Mouse (Mus musculus) small intestine, adult 2 months (tissue): ENCODE results near the gene Sorcs1. TPM values are rescaled to one million over a fixed set of nuclear protein-coding genes. Genes with fewer than 3 reads are reported as not detected.

ENCODE experiments used
- H3K27ac ChIP-seq: fragments of 200-500 bp; 2 replicates; pipeline ENCODE4 v1.5.1; 2012; ENCODE audit warnings: low read depth, low read length, control low read depth, inconsistent platforms; ENCODE audit not compliant: insufficient read depth
- H3K27me3 ChIP-seq: fragments of 200-500 bp; 2 replicates; pipeline ENCODE4 v1.6.1; 2012; ENCODE audit warnings: mild to moderate bottlenecking, moderate library complexity, low read length, inconsistent platforms; ENCODE audit not compliant: control insufficient read depth, insufficient read depth
- H3K36me3 ChIP-seq: fragments of 200-500 bp; 2 replicates; pipeline ENCODE4 v1.6.1; 2012; ENCODE audit warnings: mild to moderate bottlenecking, low read length, control low read depth, inconsistent platforms; ENCODE audit not compliant: control insufficient read depth, insufficient read depth
- H3K4me1 ChIP-seq: fragments of 200-500 bp; 2 replicates; pipeline ENCODE4 v1.6.1; 2012; ENCODE audit warnings: low read length, inconsistent platforms, mixed read lengths; ENCODE audit not compliant: control insufficient read depth, insufficient read depth, insufficient read length
- H3K4me3 ChIP-seq: fragments of 200-500 bp; 2 replicates; pipeline ENCODE4 v1.5.1; 2012; ENCODE audit warnings: low read depth, mild to moderate bottlenecking, control low read depth, inconsistent platforms, low read length, moderate library complexity
- CTCF ChIP-seq: fragments of 200-500 bp; IDR thresholded peaks from 2 replicates; pipeline ENCODE4 v1.5.1; 2012; ENCODE audit warnings: low read depth, mild to moderate bottlenecking, control low read depth, inconsistent platforms, low read length, moderate library complexity, mixed read lengths; ENCODE audit not compliant: insufficient replicate concordance, insufficient read length; ENCODE audit errors: extremely low read depth
- POLR2A ChIP-seq: fragments of 200-500 bp; IDR thresholded peaks from 2 replicates; pipeline ENCODE4 v1.6.1; 2012; ENCODE audit warnings: low read depth, mild to moderate bottlenecking, control low read depth, inconsistent platforms, low read length, moderate library complexity
- WGBS: fragments of 180-500 bp; shearing (Covaris S2); methylation state at CpG from one replicate; pipeline ENCODE4 v1.1.7; 2018; 5-methylcytosine and 5-hydroxymethylcytosine counted together
- polyA plus RNA-seq: library from polyadenylated mRNA; depleted of rRNA; stranded (reverse); fragments of >200 nt; gene quantifications from 2 replicates; pipeline ENCODE4 v1.2.3, GENCODE M21; 2012

Sorcs1 gene
- polyA plus RNA-seq, 1 experiment = 0.08 TPM

- no peak overlapping the region for H3K27ac ChIP-seq
- H3K27me3 ChIP-seq = no peaks in the 10 kb centered on the region
- H3K4me1 ChIP-seq = no peaks in the 10 kb centered on the region
- no peaks in the 10 kb centered on the region for H3K36me3 ChIP-seq
- 66% methylated on average over 6 of the region's 6 CpGs for WGBS
- no peak for TF ChIP-seq POLR2A
- no peak for TF ChIP-seq CTCF
- no peak overlapping the region for H3K4me3 ChIP-seq
Observed at GRCm38 (mm10) chr19:50476774-50477173, 201.7 kb downstream of the Sorcs1 start.

- TF ChIP-seq CTCF (no peak), POLR2A (no peak)
- H3K27me3 ChIP-seq = no peaks in the 10 kb centered on the region
Observed at GRCm38 (mm10) chr19:50468592-50468991, 209.9 kb downstream of the Sorcs1 start.

GRCm38 (mm10) chr19:50464811-50465210, 213.6 kb downstream of the Sorcs1 start:
- WGBS = 42% methylated on average over 6 of the region's 6 CpGs
- Histone ChIP-seq H3K27ac (no peak overlapping the region), H3K27me3 (no peaks in the 10 kb centered on the region), H3K36me3 (no peaks in the 10 kb centered on the region), H3K4me1 (no peaks in the 10 kb centered on the region), H3K4me3 (no peak overlapping the region)
- no peak for TF ChIP-seq POLR2A
- TF ChIP-seq CTCF = no peak

More at GRCm38 (mm10) chr19:50468592-50468991, 209.9 kb downstream of the Sorcs1 start:
- 91% methylated on average over 3 of the region's 3 CpGs for whole genome bisulfite sequencing
- H3K27ac ChIP-seq = no peak overlapping the region
- H3K36me3 ChIP-seq = no peaks in the 10 kb centered on the region
- no peak overlapping the region for H3K4me3 ChIP-seq
- no peaks in the 10 kb centered on the region for H3K4me1 ChIP-seq

GRCm38 (mm10) chr19:50458581-50458980, 219.9 kb downstream of the Sorcs1 start:
- Histone ChIP-seq H3K4me3 (no peak overlapping the region), H3K27ac (no peak overlapping the region), H3K36me3 (no peaks in the 10 kb centered on the region), H3K4me1 (no peaks in the 10 kb centered on the region), H3K27me3 (no peaks in the 10 kb centered on the region)
- no peak for TF ChIP-seq POLR2A
- TF ChIP-seq CTCF = no peak
- 92% methylated on average over 5 of the region's 5 CpGs for WGBS

- H3K4me3 ChIP-seq = no peak overlapping the region
- 26% methylated on average over 5 of the region's 5 CpGs for WGBS
- H3K36me3 ChIP-seq = no peaks in the 10 kb centered on the region
- no peak overlapping the region for H3K27ac ChIP-seq
- H3K27me3 ChIP-seq = no peaks in the 10 kb centered on the region
- no peaks in the 10 kb centered on the region for H3K4me1 ChIP-seq
- no peak for TF ChIP-seq CTCF
- no peak for TF ChIP-seq POLR2A
Observed at GRCm38 (mm10) chr19:50457275-50457892, 221.1 kb downstream of the Sorcs1 start.

GRCm38 (mm10) chr19:50441099-50441498, 237.3 kb downstream of the Sorcs1 start:
- Histone ChIP-seq H3K36me3 (no peaks in the 10 kb centered on the region), H3K4me3 (no peak overlapping the region), H3K4me1 (no peaks in the 10 kb centered on the region), H3K27me3 (no peaks in the 10 kb centered on the region), H3K27ac (no peak overlapping the region)
- TF ChIP-seq CTCF (no peak), POLR2A (no peak)
- 44% methylated on average over 4 of the region's 4 CpGs for WGBS

- TF ChIP-seq POLR2A = no peak
- no peak for TF ChIP-seq CTCF
- 17% methylated on average over 11 of the region's 11 CpGs for WGBS
- no peak overlapping the region for H3K4me3 ChIP-seq
- H3K36me3 ChIP-seq = no peaks in the 10 kb centered on the region
- no peak overlapping the region for H3K27ac ChIP-seq
- no peaks in the 10 kb centered on the region for H3K4me1 ChIP-seq
- H3K27me3 ChIP-seq = no peaks in the 10 kb centered on the region
Observed at GRCm38 (mm10) chr19:50440246-50440910, 238.1 kb downstream of the Sorcs1 start.
